Mouse (Mus musculus): ENCODE data around the gene Gm1604a. TPM values are rescaled to one million over a fixed set of nuclear protein-coding genes. Genes with fewer than 3 reads are reported as not detected.
"Not testable (repeated sequence)": the region's sequence is repeated elsewhere in the genome, so short reads cannot be mapped to it uniquely, and the experiment has no call there.

Gm1604a gene
- total and polyA plus RNA-seq, 3 experiments: not detected

- H3K79me2 ChIP-seq (replicated peaks; ENCODE audit: control insufficient read depth, insufficient read depth, low read length); H3K27me3 ChIP-seq (ENCODE audit: control insufficient read depth, insufficient read depth, low read length); H3K9ac ChIP-seq (ENCODE audit: low read depth, low read length); H3K4me3 ChIP-seq; H3K4me1 ChIP-seq (ENCODE audit: control insufficient read depth, insufficient read depth, low read length); H3K36me3 ChIP-seq (ENCODE audit: control insufficient read depth, insufficient read depth, low read length); intact Hi-C loops (cut with DNase I); H3K27ac ChIP-seq; DNase-seq: not testable (repeated sequence)
- WGBS: no CpG with 5 or more reads among the region's 12 CpGs
Measured at GRCm38 (mm10) chr17:7097835-7098519, 72.6 kb downstream of the Gm1604a start.

GRCm38 (mm10) chr17:7099096-7099495, 73.7 kb downstream of the Gm1604a start:
- intact Hi-C loops (cut with DNase I): not testable (repeated sequence)

GRCm38 (mm10) chr17:7102945-7103344, 77.6 kb downstream of the Gm1604a start:
- no CpG with 5 or more reads among the region's 7 CpGs for WGBS
- H3K27me3 ChIP-seq (ENCODE audit: control insufficient read depth, insufficient read depth, low read length); H3K79me2 ChIP-seq (replicated peaks; ENCODE audit: control insufficient read depth, insufficient read depth, low read length); H3K36me3 ChIP-seq (ENCODE audit: control insufficient read depth, insufficient read depth, low read length); H3K4me1 ChIP-seq (ENCODE audit: control insufficient read depth, insufficient read depth, low read length); H3K4me3 ChIP-seq; H3K9ac ChIP-seq (ENCODE audit: low read depth, low read length); intact Hi-C loops (cut with DNase I); H3K27ac ChIP-seq; DNase-seq: not testable (repeated sequence)

More at GRCm38 (mm10) chr17:7099096-7099495, 73.7 kb downstream of the Gm1604a start:
- not testable (repeated sequence) for H3K27ac ChIP-seq; H3K79me2 ChIP-seq (replicated peaks; ENCODE audit: control insufficient read depth, insufficient read depth, low read length); DNase-seq; H3K36me3 ChIP-seq (ENCODE audit: control insufficient read depth, insufficient read depth, low read length); H3K4me1 ChIP-seq (ENCODE audit: control insufficient read depth, insufficient read depth, low read length); H3K27me3 ChIP-seq (ENCODE audit: control insufficient read depth, insufficient read depth, low read length); H3K4me3 ChIP-seq; H3K9ac ChIP-seq (ENCODE audit: low read depth, low read length)
- WGBS: 66% methylated on average over 7 of the region's 10 CpGs

- H3K36me3 ChIP-seq (ENCODE audit: control insufficient read depth, insufficient read depth, low read length); intact Hi-C loops (cut with DNase I); H3K79me2 ChIP-seq (replicated peaks; ENCODE audit: control insufficient read depth, insufficient read depth, low read length); DNase-seq; H3K4me1 ChIP-seq (ENCODE audit: control insufficient read depth, insufficient read depth, low read length); H3K27me3 ChIP-seq (ENCODE audit: control insufficient read depth, insufficient read depth, low read length); H3K4me3 ChIP-seq; H3K9ac ChIP-seq (ENCODE audit: low read depth, low read length); H3K27ac ChIP-seq: not testable (repeated sequence)
- WGBS: 90% methylated on average over 4 of the region's 4 CpGs
Measured at GRCm38 (mm10) chr17:7111658-7112057, 86.3 kb downstream of the Gm1604a start.

- H3K79me2 ChIP-seq (replicated peaks; ENCODE audit: control insufficient read depth, insufficient read depth, low read length); H3K27me3 ChIP-seq (ENCODE audit: control insufficient read depth, insufficient read depth, low read length); H3K4me1 ChIP-seq (ENCODE audit: control insufficient read depth, insufficient read depth, low read length); H3K9ac ChIP-seq (ENCODE audit: low read depth, low read length); H3K36me3 ChIP-seq (ENCODE audit: control insufficient read depth, insufficient read depth, low read length); H3K4me3 ChIP-seq; intact Hi-C loops (cut with DNase I); H3K27ac ChIP-seq; DNase-seq: not testable (repeated sequence)
- WGBS: 71% methylated on average over 7 of the region's 8 CpGs
Measured at GRCm38 (mm10) chr17:7116265-7116664, 90.9 kb downstream of the Gm1604a start.

GRCm38 (mm10) chr17:7120835-7121234, 95.5 kb downstream of the Gm1604a start:
- H3K4me1 ChIP-seq (ENCODE audit: control insufficient read depth, insufficient read depth, low read length); intact Hi-C loops (cut with DNase I); H3K27me3 ChIP-seq (ENCODE audit: control insufficient read depth, insufficient read depth, low read length); DNase-seq; H3K4me3 ChIP-seq; H3K27ac ChIP-seq; H3K36me3 ChIP-seq (ENCODE audit: control insufficient read depth, insufficient read depth, low read length); H3K9ac ChIP-seq (ENCODE audit: low read depth, low read length); H3K79me2 ChIP-seq (replicated peaks; ENCODE audit: control insufficient read depth, insufficient read depth, low read length): not testable (repeated sequence)
- WGBS: 85% methylated on average over 3 of the region's 3 CpGs

- H3K27ac ChIP-seq; H3K27me3 ChIP-seq (ENCODE audit: control insufficient read depth, insufficient read depth, low read length); DNase-seq; H3K4me3 ChIP-seq; H3K36me3 ChIP-seq (ENCODE audit: control insufficient read depth, insufficient read depth, low read length); intact Hi-C loops (cut with DNase I); H3K4me1 ChIP-seq (ENCODE audit: control insufficient read depth, insufficient read depth, low read length); H3K9ac ChIP-seq (ENCODE audit: low read depth, low read length); H3K79me2 ChIP-seq (replicated peaks; ENCODE audit: control insufficient read depth, insufficient read depth, low read length): not testable (repeated sequence)
- WGBS: 77% methylated on average over 11 of the region's 11 CpGs
Measured at GRCm38 (mm10) chr17:7122554-7122953, 97.2 kb downstream of the Gm1604a start.

GRCm38 (mm10) chr17:7126475-7126874, 101.1 kb downstream of the Gm1604a start:
- H3K4me3 ChIP-seq; H3K27ac ChIP-seq; H3K79me2 ChIP-seq (replicated peaks; ENCODE audit: control insufficient read depth, insufficient read depth, low read length); H3K36me3 ChIP-seq (ENCODE audit: control insufficient read depth, insufficient read depth, low read length); intact Hi-C loops (cut with DNase I); H3K27me3 ChIP-seq (ENCODE audit: control insufficient read depth, insufficient read depth, low read length); H3K9ac ChIP-seq (ENCODE audit: low read depth, low read length); DNase-seq; H3K4me1 ChIP-seq (ENCODE audit: control insufficient read depth, insufficient read depth, low read length): not testable (repeated sequence)
- WGBS: 65% methylated on average over 9 of the region's 10 CpGs

- H3K79me2 ChIP-seq (replicated peaks; ENCODE audit: control insufficient read depth, insufficient read depth, low read length); H3K9ac ChIP-seq (ENCODE audit: low read depth, low read length); H3K4me1 ChIP-seq (ENCODE audit: control insufficient read depth, insufficient read depth, low read length); DNase-seq; H3K27ac ChIP-seq; H3K36me3 ChIP-seq (ENCODE audit: control insufficient read depth, insufficient read depth, low read length); intact Hi-C loops (cut with DNase I); H3K27me3 ChIP-seq (ENCODE audit: control insufficient read depth, insufficient read depth, low read length); H3K4me3 ChIP-seq: not testable (repeated sequence)
- WGBS: no CpG with 5 or more reads among the region's 7 CpGs
Measured at GRCm38 (mm10) chr17:7134002-7134401, 108.6 kb downstream of the Gm1604a start.

- WGBS: 94% methylated on average over 7 of the region's 8 CpGs
- H3K9ac ChIP-seq (ENCODE audit: low read depth, low read length); DNase-seq; H3K4me3 ChIP-seq; H3K4me1 ChIP-seq (ENCODE audit: control insufficient read depth, insufficient read depth, low read length); H3K27ac ChIP-seq; H3K27me3 ChIP-seq (ENCODE audit: control insufficient read depth, insufficient read depth, low read length); H3K36me3 ChIP-seq (ENCODE audit: control insufficient read depth, insufficient read depth, low read length); intact Hi-C loops (cut with DNase I); H3K79me2 ChIP-seq (replicated peaks; ENCODE audit: control insufficient read depth, insufficient read depth, low read length): not testable (repeated sequence)
Measured at GRCm38 (mm10) chr17:7135277-7135676, 109.9 kb downstream of the Gm1604a start.

Data from heart, adult 2 months (tissue).